12 mouse cellular contexts compared by ENCODE assay signal in genomic region chr3:81922910-81923309, GRCm38 (mm10). TPM values are rescaled to one million over a fixed set of nuclear protein-coding genes. Genes with fewer than 3 reads are reported as not detected.
DNase-seq lines count a peak whose midpoint lies in the region; ATAC-seq and TF ChIP-seq lines count a peak whose summit lies in the region.
"Had no signal": no experiment of that assay in that cellular context is flagged by ENCODE, and none has a peak within 500 bp of the region (broad histone marks: within the 10 kb centered on the region; RNA-seq: fewer than 3 reads in every experiment).

No protein-coding gene starts in this region.

- no peak for TF ChIP-seq CTCF in brain, embryonic 14.5 days (IDR thresholded peaks at IDR 0.05; ENCODE audit: borderline replicate concordance, extremely low read depth, insufficient read depth, insufficient read length)
- TF ChIP-seq CTCF in kidney, adult 2 months (conservative IDR thresholded peaks at IDR 0.05; ENCODE audit: insufficient read depth, insufficient read length, low read depth, low read length): no peak

- no peak overlapping the region for H3K9ac ChIP-seq in hindbrain, embryonic 16.5 days (ENCODE audit: low read depth, low read length)
- H3K9ac ChIP-seq: liver, embryonic 15.5 days had no signal

- no peak for TF ChIP-seq POLR2A in brain, embryonic 14.5 days (IDR thresholded peaks at IDR 0.05; ENCODE audit: borderline replicate concordance, extremely low read depth, insufficient read depth, insufficient read length, poor library complexity, severe bottlenecking)
- TF ChIP-seq POLR2A in kidney, adult 2 months (IDR thresholded peaks at IDR 0.05; ENCODE audit: low read depth, low read length): no peak

- 39% methylated on average over 4 of the region's 4 CpGs for WGBS in hindbrain, embryonic 16.5 days
- 46% methylated on average over 4 of the region's 4 CpGs for WGBS in kidney, adult 2 months

- peak; percentile 17 to 44 for DNase-seq in lung, adult 18-20 months
- DNase-seq in lung, postnatal 14 days: no peak
- DNase-seq in brain, embryonic 14.5 days (ENCODE audit: low read depth): peak; percentile 64
- DNase-seq in naive thymus-derived CD4-positive, alpha-beta T cell, adult 2 months (ENCODE audit: low read depth): peak; percentile 19
- no peak for DNase-seq in kidney, adult 2 months
- DNase-seq in ovary, postnatal 36 days (ENCODE audit: low spot score): no peak
- no peak for DNase-seq in kidney, postnatal 10 days
- DNase-seq: adrenal gland, postnatal 14 days; kidney, adult 18-20 months; retina, postnatal 1 day had no signal

- no peak overlapping the region for H3K4me3 ChIP-seq in hindbrain, embryonic 16.5 days (ENCODE audit: low read length)
- H3K4me3 ChIP-seq in kidney, adult 2 months (ENCODE audit: insufficient read depth, low read depth, low read length): no peak overlapping the region
- H3K4me3 ChIP-seq: liver, embryonic 15.5 days had no signal

- ATAC-seq in hindbrain, embryonic 16.5 days: peak; percentile 79

- no peaks in the 10 kb centered on the region for H3K36me3 ChIP-seq in hindbrain, embryonic 16.5 days (ENCODE audit: control insufficient read depth, insufficient read depth, low read length)
- H3K36me3 ChIP-seq in kidney, adult 2 months (ENCODE audit: control insufficient read depth, insufficient read depth, low read length): no peaks in the 10 kb centered on the region
- H3K36me3 ChIP-seq: liver, embryonic 15.5 days had no signal

- no peaks in the 10 kb centered on the region for H3K27me3 ChIP-seq in hindbrain, embryonic 16.5 days (replicated peaks; ENCODE audit: control insufficient read depth, insufficient read depth, low read length)
- H3K27me3 ChIP-seq in kidney, adult 2 months (replicated peaks; ENCODE audit: control insufficient read depth, insufficient read depth, low read length): no peaks in the 10 kb centered on the region
- H3K27me3 ChIP-seq: liver, embryonic 15.5 days had no signal

- no peaks in the 10 kb centered on the region; the same call in 1 of the 2 replicates for H3K4me1 ChIP-seq in hindbrain, embryonic 16.5 days (ENCODE audit: control insufficient read depth, insufficient read depth, low read depth, low read length)
- H3K4me1 ChIP-seq in kidney, adult 2 months (ENCODE audit: control insufficient read depth, insufficient read depth, low read length): no peaks in the 10 kb centered on the region
- H3K4me1 ChIP-seq: liver, embryonic 15.5 days had no signal

- H3K4me2 ChIP-seq in hindbrain, embryonic 16.5 days (ENCODE audit: low read length): no peak overlapping the region
- H3K4me2 ChIP-seq: liver, embryonic 15.5 days had no signal

- no peaks in the 10 kb centered on the region for H3K9me3 ChIP-seq in hindbrain, embryonic 16.5 days (ENCODE audit: control insufficient read depth, low read length)
- H3K9me3 ChIP-seq: liver, embryonic 15.5 days had no signal

- no peak overlapping the region for H3K27ac ChIP-seq in hindbrain, embryonic 16.5 days (ENCODE audit: low read depth, low read length)
- no peak overlapping the region for H3K27ac ChIP-seq in kidney, adult 2 months (ENCODE audit: insufficient read depth, low read depth, low read length)
- H3K27ac ChIP-seq: liver, embryonic 15.5 days had no signal

RNA-seq across cellular contexts. Expression of gene Ctso, which starts 9.5 kb away (rescaled TPM):
- polyA plus RNA-seq in brain, embryonic 14.5 days (2012; rRNA removed): 4.1 and 4.4 TPM in 2 replicates
- 11.9 and 13.6 TPM in 2 replicates for polyA plus RNA-seq in hindbrain, embryonic 16.5 days (2015; fragmentation: Nextera tagmentation; extraction: Ambion mirVana)
- polyA plus RNA-seq in kidney, adult 2 months (2012; rRNA removed): 11.2 and 13.7 TPM in 2 replicates

RNA-seq across cellular contexts. Expression of gene Tdo2, which starts 53.1 kb away (rescaled TPM):
- polyA plus RNA-seq in brain, embryonic 14.5 days (2012; rRNA removed): 0.04 and 0.18 TPM in 2 replicates
- polyA plus RNA-seq in hindbrain, embryonic 16.5 days (2015; fragmentation: Nextera tagmentation; extraction: Ambion mirVana): 0.04 and 0.06 TPM in 2 replicates
- not detected in 2 replicates for polyA plus RNA-seq in kidney, adult 2 months (2012; rRNA removed)
- polyA plus RNA-seq: liver, embryonic 15.5 days had no signal

RNA-seq across cellular contexts. Expression of gene Asic5, which starts 59.2 kb away (rescaled TPM):
- 0.07 TPM in 1 of 2 replicates, not detected in the other for polyA plus RNA-seq in brain, embryonic 14.5 days (2012; rRNA removed)
- polyA plus RNA-seq in hindbrain, embryonic 16.5 days (2015; fragmentation: Nextera tagmentation; extraction: Ambion mirVana): not detected in 2 replicates
- polyA plus RNA-seq in kidney, adult 2 months (2012; rRNA removed): not detected in 2 replicates
- polyA plus RNA-seq: liver, embryonic 15.5 days had no signal

Comparison
In these comparisons a context has a peak if more than half of its experiments do, and no peak if none do; other contexts are left out.
1. DNase-seq: peak in lung, adult 18-20 months (2 of 2), brain, embryonic 14.5 days (single experiment) and naive thymus-derived CD4-positive, alpha-beta T cell, adult 2 months (single experiment); none in lung, postnatal 14 days (single experiment), kidney, adult 2 months (single experiment), ovary, postnatal 36 days (single experiment) and kidney, postnatal 10 days (single experiment).